Mouse (Mus musculus): ENCODE measurements around the gene Cwc25.

Cwc25 gene

DNA sequence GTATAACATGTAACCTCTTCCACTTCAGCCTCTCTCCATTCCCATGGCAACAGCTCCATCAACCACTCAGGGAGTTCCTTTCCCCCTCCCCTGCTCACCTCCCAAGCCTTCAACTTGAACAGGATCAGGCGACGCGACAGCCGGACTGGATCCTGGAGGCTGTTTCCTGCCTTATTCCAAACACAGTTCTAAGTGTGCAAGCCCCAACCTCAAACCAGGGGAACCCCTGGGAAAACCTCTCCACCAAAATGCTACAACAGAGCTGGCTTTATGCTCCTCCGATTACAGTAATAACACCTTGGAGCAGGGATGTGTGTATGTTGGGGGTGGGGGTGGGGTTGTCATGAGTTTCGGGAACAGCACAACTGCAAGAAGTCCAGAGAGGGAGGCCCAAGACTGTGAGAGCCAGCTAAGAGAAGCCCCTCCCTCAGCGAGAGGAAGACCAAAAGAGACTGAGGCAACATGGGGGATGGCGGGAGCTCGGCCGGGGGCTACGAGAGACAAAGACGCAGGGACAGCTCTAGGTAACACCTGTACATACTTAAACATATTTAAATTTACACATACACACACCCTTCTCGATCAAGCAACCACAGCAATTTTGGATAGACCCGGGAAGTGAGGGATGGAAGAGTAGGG, 68.3 kb downstream of the Cwc25 start:
- no peak for DNase-seq

DNA sequence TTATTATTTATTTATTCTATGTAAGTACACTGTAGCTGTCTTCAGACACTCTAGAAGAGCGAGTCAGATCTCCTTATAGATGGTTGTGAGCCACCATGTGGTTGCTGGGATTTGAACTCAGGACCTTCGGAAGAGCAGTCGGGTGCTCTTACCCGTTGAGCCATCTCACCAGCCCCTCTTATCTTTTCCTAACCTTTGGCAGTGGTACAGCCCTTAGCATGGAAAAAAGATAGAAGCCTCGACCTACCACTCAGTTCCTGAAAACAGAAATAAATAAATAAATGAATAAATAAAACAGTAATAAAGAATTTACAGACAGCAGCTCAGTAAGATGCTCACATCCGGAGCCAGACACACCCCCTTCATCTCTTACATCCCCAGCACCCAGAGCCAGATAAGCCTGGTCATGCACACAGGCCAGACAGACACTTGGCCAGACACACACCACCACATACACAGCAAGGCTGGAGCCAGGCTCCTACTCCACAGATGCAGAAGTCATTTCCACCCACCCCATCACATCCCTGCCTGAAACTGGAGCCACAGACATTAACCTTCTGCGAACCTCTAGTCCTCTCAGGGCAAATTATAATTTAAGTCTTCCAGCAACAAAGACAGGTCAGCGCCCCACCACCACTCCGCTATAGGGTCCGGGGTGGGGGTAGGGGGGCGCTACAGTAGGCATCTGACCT, 69.0 kb downstream of the Cwc25 start:
- no peak for DNase-seq

- no peak for DNase-seq
These were observed 69.7 kb downstream of the Cwc25 start for GRCm38 (mm10) chr11:97696669-97697068.

- DNase-seq, result no peak
These were observed 70.5 kb downstream of the Cwc25 start for GRCm38 (mm10) chr11:97695712-97696401.
